Mouse (Mus musculus) embryonic fibroblast, embryonic 13.5 days (primary cell): ENCODE results near the gene Ifitm2.

ENCODE experiments used
- CTCF ChIP-seq: IDR thresholded peaks from 2 replicates; pipeline ENCODE4 v1.5.1; 2011; ENCODE audit warnings: mild to moderate bottlenecking, control low read depth, low read length, moderate library complexity, borderline replicate concordance; ENCODE audit not compliant: insufficient read depth
- POLR2A ChIP-seq: IDR thresholded peaks from 2 replicates; pipeline ENCODE4 v1.6.1; 2011; ENCODE audit warnings: low read depth, mild to moderate bottlenecking, control low read depth, low read length, moderate library complexity

- no peak for TF ChIP-seq CTCF
- no peak for TF ChIP-seq POLR2A
These were observed 11.1 kb upstream of the Ifitm2 start, which contains the start of gene Ifitm1 for GRCm38 (mm10) chr7:140966921-140967320.
